Mouse (Mus musculus) left cerebral cortex, adult 2 months (tissue): ENCODE measurements around the gene Lrrc4b. TPM values are rescaled to one million over a fixed set of nuclear protein-coding genes. Genes with fewer than 3 reads are reported as not detected.
A peak's percentile ranks its signal among the peaks of the same experiment; 100 is the strongest.

Experiments used
- DNase-seq, 2 experiments: peaks; one replicate each; pipeline ENCODE4 v3.0.0; 2021 to 2022; ENCODE audit warnings: low spot score in 2 of 2, mixed read lengths in 1 of 2; ENCODE audit errors: extremely low spot score in 1 of 2
- H3K27ac ChIP-seq: fragments of 200-600 bp; 2 replicates; pipeline ENCODE4 v1.8.1; 2022
- H3K4me3 ChIP-seq: fragments of 200-600 bp; 2 replicates; pipeline ENCODE4 v1.8.1; 2022
- CTCF ChIP-seq: fragments of 200-600 bp; IDR thresholded peaks from 2 replicates; pipeline ENCODE4 v1.8.1; 2022; ENCODE audit warnings: antibody characterized with exemption, mild to moderate bottlenecking, moderate library complexity
- intact Hi-C: fragments of 180-260 bp; cut with DNase I; formaldehyde crosslinking; loops from one replicate; pipeline ENCODE4 v1.15.1; 2025
- total RNA-seq, 2 experiments: library from RNA; stranded (reverse); gene quantifications; 2 replicates each; pipeline ENCODE4 v1.2.3; 2021

The Lrrc4b gene
- total RNA-seq, 2 experiments from 2014 or later: 278 to 294 TPM

DNA sequence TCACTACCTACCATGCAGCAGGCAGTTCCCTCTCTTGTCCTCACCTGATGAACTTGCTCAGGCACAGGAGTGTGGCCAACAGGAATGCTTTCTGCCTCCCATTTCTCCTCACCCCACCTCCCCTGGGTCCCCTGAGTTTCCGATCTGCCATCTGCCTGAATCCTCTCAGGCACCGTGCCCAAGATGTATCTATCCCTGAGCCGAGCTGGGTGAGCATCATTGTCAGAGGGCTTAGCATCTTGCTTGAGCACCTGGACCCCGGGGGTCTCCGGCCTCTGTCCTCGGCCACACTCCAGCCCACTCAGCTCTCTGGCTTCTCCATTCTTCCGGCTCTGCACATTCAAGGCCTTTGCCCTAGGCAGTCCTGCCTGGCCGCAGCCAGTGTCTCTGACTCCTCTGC lies 9.1 kb downstream of the Lrrc4b start:
- Histone ChIP-seq H3K27ac (no peak overlapping the region), H3K4me3 (no peak overlapping the region)
- intact Hi-C loops: no loop called here
- DNase-seq: no peak
- no peak for TF ChIP-seq CTCF

DNA sequence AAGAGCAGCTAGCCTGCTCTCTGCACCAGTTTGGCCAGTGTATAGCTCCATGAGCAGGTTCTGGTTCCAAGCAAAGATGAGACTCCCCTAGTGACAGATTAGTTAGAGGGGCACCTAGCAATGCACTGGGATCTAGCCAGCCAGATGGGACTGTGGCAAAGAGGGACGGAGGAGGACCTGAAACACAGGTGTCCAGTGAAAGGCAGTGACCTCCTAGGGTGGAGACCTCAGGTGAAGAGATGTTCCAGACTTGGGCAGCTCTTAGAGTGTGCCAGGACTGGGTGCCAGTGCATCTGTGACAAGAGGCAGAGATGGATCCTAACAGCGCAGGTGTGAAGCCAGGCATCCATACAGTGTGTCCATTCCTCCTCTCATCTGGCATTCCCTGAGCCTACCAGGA lies 10.9 kb downstream of the Lrrc4b start:
- intact Hi-C loops: no loop called here
- DNase-seq: no peak
- Histone ChIP-seq H3K4me3 (no peak overlapping the region), H3K27ac (no peak overlapping the region)
- TF ChIP-seq CTCF: no peak

DNA sequence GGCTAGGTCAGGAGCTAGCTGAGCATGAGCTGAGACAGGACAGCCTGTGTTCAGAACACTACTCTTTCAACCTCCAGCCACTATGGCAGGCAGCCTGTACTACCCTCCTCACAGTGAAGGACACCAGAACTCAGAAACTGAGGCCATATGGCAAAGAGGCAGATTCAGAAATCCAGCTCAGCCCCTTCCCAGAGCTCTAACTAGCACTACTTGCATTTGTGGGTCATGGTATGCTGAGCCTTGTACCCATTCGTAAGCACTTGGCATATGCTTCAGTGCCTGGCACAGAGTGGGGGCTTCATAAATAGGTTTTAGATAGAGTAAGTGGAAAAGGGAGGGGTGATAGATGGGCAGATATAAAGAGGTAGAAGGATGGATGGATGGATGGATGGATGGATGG lies 11.7 kb downstream of the Lrrc4b start:
- H3K4me3 ChIP-seq: no peak overlapping the region
- TF ChIP-seq CTCF: no peak
- intact Hi-C loops: no loop called here
- H3K27ac ChIP-seq: no peak overlapping the region
- no peak for DNase-seq

DNA sequence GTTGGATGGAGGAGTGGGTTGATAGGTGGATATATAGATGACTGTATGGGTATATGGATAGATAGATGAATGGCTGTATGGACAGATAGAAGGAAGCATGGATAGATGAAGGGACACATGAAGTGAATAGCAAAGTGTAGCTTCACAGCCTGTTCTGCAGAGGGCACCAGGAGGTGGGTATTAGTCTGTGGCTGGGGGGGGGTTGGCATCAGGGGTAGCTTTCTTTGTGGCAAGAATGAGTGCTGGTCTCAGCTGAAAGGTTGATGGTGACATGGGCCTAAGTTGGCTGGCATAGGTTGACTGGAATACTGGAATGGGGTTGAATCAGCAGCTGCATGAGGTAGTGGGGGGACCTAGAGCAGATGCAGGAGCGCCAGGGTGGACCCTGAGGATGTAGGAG lies 12.4 kb downstream of the Lrrc4b start:
- Histone ChIP-seq H3K4me3 (peak overlapping the region; percentile 19; the same call in 1 of the 2 replicates), H3K27ac (peak overlapping the region; percentile 99)
- intact Hi-C loops: no loop called here
- TF ChIP-seq CTCF: no peak
- no peak for DNase-seq

DNA sequence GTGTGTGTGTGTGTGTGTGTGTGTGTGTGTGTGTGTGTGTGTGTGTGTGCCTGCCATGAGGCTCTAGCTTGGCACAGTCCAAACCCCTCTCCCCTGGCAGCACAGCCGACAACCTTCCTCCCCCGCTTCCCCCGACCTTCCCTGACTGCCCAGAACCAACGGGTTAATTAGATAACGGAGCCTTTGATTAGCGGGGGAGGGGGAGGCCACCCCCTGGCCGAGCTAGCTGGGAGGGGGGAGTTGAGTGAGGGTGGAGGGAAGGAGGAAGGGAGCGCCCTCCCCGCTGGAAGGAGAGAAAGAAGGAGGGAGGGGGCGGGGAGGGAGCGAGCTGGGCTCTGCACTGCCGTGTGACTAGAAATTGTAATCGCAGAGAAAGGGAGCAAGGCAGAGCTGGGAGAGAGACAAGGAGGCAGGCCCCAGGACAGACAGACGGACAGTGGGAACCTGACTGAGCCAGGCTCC lies 12.9 kb downstream of the Lrrc4b start:
- peak; percentile 64 to 67 for DNase-seq
- Histone ChIP-seq H3K27ac (peak overlapping the region; percentile 99), H3K4me3 (peak overlapping the region; percentile 78)
- intact Hi-C loops: loop anchor here (1.0 to 2.0 kb wide), 2 partner anchors 11 to 21 kb away; no protein-coding TSS in a partner anchor
- no peak for TF ChIP-seq CTCF

DNA sequence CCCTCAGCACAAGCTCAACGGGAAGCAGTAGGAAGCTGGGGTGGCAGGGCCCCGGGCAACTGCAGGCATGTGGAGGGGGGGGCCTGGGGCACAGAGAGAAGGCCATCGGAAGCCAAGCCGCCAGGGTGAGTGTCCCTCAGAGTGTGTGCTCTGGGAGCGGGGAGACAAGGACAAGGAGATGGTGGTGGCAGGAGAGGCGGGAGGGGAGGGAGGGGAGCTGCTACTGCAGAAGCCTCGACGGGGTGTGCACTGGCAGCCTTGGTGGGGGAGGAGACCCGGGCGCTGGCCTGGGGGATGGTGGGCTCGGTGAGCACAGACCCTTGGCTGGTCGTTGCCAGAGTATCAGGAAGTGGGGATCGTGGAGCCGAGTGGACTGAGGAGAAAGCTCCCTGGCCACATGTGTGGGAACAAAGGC lies 13.6 kb downstream of the Lrrc4b start:
- peak; percentile 47 to 51 for DNase-seq
- no peak for TF ChIP-seq CTCF
- intact Hi-C loops: loop anchor here (1.0 to 2.0 kb wide), 2 partner anchors 12 to 20 kb away; no protein-coding TSS in a partner anchor
- Histone ChIP-seq H3K27ac (peak overlapping the region; percentile 99), H3K4me3 (peak overlapping the region; percentile 78)

DNA sequence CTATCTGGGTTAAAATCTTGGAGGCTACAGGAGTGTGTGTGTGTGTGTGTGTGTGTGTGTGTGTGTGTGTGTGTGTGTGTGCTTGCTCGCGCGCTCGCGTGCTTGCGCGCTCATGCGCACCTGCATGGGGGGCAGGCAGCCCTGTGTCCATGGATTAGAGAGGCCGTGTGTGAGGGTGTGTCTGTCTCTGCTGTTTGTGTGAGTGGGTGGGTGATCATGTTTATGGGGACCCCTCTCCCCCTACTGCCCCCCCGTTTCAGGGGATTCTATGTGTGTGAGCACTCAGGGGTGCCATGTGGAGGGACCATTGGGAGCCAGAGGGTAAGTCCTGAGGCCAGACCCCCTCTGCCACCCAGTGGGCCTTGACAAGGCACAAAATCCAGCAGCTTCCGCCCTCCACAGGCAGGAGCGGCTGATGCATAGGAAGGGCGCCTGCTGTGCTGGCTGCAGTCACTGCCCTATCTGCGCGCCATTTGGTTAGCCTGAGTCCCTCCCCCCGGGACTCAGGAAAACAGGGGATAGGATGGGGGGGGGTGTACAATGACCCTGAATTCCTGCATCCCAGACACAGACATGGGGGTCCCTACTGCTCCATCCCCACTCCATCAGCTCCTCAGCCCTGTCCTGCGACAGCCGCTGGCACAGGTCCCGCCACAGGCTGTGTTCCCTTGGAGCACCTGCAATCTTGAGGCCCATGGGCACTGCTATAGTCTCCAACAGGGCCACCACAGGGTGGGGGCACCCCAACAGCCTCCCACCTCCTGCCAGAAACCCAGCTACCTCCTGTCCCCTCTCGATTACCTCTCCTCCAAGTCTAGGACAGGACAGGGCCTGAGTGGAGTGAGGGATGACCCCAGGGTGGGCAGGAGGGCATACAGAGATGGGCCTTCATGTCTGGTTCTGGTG lies 14.7 kb downstream of the Lrrc4b start:
- intact Hi-C loops: loop anchor here (2.0 kb wide), 1 partner anchor 19 kb away; no protein-coding TSS in a partner anchor
- peak; percentile 43 to 47 for DNase-seq
- peak overlapping the region; percentile 78 for H3K4me3 ChIP-seq
- TF ChIP-seq CTCF: peak; percentile 29
- H3K27ac ChIP-seq: peak overlapping the region; percentile 99

DNA sequence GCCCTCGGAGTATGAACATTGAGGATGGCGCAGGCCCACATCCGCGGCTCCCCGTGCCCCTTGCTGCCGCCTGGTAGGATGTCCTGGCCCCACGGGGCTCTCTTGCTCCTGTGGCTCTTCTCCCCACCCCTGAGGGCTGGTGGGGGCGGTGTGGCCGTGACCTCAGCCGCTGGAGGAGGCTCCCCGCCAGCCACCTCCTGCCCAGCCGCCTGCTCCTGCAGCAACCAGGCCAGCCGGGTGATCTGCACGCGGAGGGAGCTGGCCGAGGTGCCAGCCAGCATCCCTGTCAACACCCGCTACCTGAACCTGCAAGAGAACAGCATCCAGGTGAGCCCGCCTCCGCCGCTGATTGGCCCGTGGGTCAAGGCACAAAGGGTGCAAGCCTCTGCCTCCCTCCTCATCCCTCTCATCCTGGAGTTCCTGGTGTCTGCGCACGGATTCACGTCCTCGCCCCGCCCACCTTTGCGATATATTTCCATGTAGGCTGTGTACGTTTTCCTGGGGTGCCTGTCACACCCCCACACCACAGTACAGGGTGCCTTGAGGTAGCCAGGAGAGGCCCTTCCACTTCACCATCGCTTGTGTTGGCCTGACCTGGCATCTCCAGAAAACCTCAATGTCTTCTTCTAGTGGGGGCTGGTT lies 16.2 kb downstream of the Lrrc4b start:
- Histone ChIP-seq H3K27ac (peak overlapping the region; percentile 70), H3K4me3 (peak overlapping the region; percentile 78)
- intact Hi-C loops: no loop called here
- DNase-seq: peak in 1 of 2 experiments; percentile 39
- TF ChIP-seq CTCF: no peak

DNA sequence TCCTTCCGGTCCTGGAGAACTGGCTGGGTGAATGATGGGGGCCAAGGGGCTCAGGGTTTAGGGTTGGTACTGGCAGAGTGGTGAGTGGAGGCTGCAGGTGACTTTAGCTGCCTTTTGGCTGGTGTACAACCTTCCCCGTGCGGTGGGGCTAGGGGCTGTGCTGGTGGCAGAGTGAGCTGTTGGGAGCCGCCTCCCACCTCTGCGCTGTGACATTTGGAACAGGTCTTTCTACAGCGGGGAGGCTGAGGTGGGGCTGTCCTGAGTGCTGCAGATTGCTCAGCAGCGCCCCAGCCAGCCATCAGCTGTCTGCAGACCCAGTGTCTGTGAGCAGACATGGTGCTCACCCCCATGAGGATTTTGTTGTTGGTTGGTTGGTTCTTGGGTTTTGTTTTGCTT lies 16.7 kb downstream of the Lrrc4b start:
- peak in 1 of 2 experiments; percentile 42 for DNase-seq
- TF ChIP-seq CTCF: no peak
- Histone ChIP-seq H3K27ac (peak overlapping the region; percentile 70), H3K4me3 (peak overlapping the region; percentile 78)
- intact Hi-C loops: no loop called here

DNA sequence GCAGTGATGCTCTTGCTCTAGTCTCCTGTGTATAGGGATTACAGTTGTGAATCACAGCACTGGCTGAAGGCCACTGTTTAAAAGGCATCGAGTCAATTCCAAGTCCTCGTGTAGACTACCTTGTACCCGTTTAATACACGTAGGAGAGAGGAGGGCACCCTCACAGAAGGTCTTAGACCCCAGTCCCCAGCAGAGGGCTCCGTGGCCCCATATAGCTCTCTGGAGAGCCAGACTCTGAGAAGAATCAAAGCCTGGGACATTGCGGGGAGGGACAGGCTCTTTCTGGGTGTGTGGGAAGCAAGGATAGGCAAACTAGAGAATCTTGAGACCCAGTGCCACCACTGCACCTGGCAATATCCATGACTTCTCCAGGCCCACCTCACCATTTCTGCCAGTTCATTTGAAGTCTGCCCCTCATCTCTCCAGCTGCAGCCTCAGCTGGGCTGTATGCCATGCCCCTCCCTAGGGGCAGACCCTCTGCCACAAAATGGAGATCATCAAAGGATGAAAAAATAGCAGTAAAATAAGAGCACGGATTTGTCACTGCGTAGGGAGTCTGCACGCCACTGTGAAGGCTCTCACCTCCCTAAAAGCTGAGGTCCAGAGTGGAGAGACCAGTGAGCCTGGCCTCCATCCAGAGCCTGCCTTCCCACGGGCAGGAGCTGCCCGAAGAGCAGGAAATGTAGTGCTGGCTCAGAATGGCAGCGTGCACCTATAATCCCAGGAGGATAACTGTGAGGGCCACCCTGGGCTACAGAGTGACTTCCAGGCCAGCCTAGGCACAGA lies 17.4 kb downstream of the Lrrc4b start:
- peak overlapping the region; percentile 70 for H3K27ac ChIP-seq
- no peak for DNase-seq
- no peak; the same call in none of the 2 replicates for TF ChIP-seq CTCF
- intact Hi-C loops: no loop called here
- peak overlapping the region; percentile 78 for H3K4me3 ChIP-seq

DNA sequence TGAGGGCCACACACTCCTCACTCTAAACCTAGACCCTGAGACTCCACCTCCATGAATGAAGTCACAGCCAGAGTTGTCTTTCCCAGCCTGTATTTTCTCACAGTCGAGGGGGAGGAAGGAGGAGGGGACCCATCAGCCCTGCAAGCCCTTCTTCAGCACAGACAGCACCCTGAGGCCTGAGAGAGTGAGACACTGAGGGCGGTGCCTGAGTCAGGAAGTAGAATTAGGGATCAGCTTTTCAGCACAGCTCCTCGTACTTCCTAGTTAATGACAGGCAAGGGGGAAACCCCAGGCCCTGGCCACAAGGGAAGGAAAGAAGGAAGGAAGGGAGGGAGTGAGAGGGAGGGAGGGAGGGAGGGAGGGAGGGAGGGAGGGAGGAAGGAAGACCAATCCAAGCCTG lies 24.4 kb downstream of the Lrrc4b start:
- Histone ChIP-seq H3K4me3 (no peak overlapping the region), H3K27ac (no peak overlapping the region)
- TF ChIP-seq CTCF: no peak
- no peak for DNase-seq
- intact Hi-C loops: no loop called here

DNA sequence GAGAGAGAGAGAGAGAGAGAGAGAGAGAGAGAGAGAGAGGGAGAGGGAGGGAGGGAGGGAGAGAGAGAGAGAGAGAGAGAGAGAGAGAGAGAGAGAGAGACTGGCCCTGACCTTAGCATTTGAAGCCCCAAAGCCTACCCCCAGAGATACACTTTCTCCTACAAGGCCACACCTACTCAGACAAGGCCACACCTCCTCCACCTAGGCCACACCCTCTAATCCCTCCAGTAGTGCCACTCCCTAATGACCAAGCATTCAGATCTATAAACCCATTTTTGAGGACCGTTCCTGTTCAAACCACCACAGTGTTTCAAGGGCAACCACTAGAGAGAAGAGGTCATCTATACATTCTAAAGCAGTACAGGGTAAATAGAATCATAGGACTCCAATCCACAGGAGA lies 27.5 kb downstream of the Lrrc4b start:
- Histone ChIP-seq H3K4me3 (no peak overlapping the region), H3K27ac (no peak overlapping the region)
- intact Hi-C loops: no loop called here
- TF ChIP-seq CTCF: no peak
- DNase-seq: no peak
